Mouse (Mus musculus) heart, embryonic 11.5 days (tissue): ENCODE measurements around the gene Rfng. TPM values are rescaled to one million over a fixed set of nuclear protein-coding genes. Genes with fewer than 3 reads are reported as not detected.
"Not testable (repeated sequence)": the region's sequence is repeated elsewhere in the genome, so short reads cannot be mapped to it uniquely, and the experiment has no call there.

Experiments
- ATAC-seq: fragments of 200-750 bp; cut with Nextera tagmentation; replicated peaks from 2 replicates; pipeline ENCODE4 v1.8.0; 2017; ENCODE audit warnings: moderate library complexity; ENCODE audit not compliant: insufficient number of reproducible peaks, low FRiP score, low TSS enrichment
- H3K27ac ChIP-seq: fragments of 300-500 bp; sonication (generic); 2 replicates; pipeline ENCODE4 v1.5.1; 2014; ENCODE audit warnings: mild to moderate bottlenecking, low read depth, low read length
- H3K27me3 ChIP-seq: fragments of 300-500 bp; sonication (generic); 2 replicates; pipeline ENCODE4 v1.6.1; 2014; ENCODE audit warnings: mild to moderate bottlenecking, low read length, mixed read lengths; ENCODE audit not compliant: control insufficient read depth, insufficient read depth
- H3K36me3 ChIP-seq: fragments of 300-500 bp; sonication (generic); 2 replicates; pipeline ENCODE4 v1.6.1; 2014; ENCODE audit warnings: mild to moderate bottlenecking, low read length, moderate library complexity, mixed read lengths; ENCODE audit not compliant: control insufficient read depth, insufficient read depth
- H3K4me1 ChIP-seq: fragments of 300-500 bp; sonication (generic); 2 replicates; pipeline ENCODE4 v1.6.1; 2014; ENCODE audit warnings: low read length; ENCODE audit not compliant: control insufficient read depth, insufficient read depth
- H3K4me2 ChIP-seq: fragments of 300-500 bp; sonication (generic); 2 replicates; pipeline ENCODE4 v1.6.1; 2014; ENCODE audit warnings: mild to moderate bottlenecking, moderate library complexity
- H3K4me3 ChIP-seq: fragments of 300-500 bp; sonication (generic); 2 replicates; pipeline ENCODE4 v1.5.1; 2014; ENCODE audit warnings: low read depth, low read length
- H3K9ac ChIP-seq: fragments of 300-500 bp; sonication (generic); 2 replicates; pipeline ENCODE4 v1.6.1; 2014; ENCODE audit warnings: mild to moderate bottlenecking, low read depth, low read length, moderate library complexity
- H3K9me3 ChIP-seq: fragments of 300-500 bp; sonication (generic); replicated peaks from 2 replicates; pipeline ENCODE4 v1.6.1; 2016; ENCODE audit warnings: low read length; ENCODE audit not compliant: control insufficient read depth
- WGBS: fragments of 180-500 bp; shearing (Covaris S2); extraction: QIAGEN DNeasy Blood & Tissue Kit; methylation state at CpG from one replicate; pipeline ENCODE4 v1.1.7; 2014; ENCODE audit not compliant: insufficient replicate concordance; 5-methylcytosine and 5-hydroxymethylcytosine counted together
- polyA plus RNA-seq: library from polyadenylated mRNA; unstranded; fragments of >200 nt; fragmentation: Nextera tagmentation; extraction: Ambion mirVana; gene quantifications from 2 replicates; pipeline ENCODE4 v1.2.1, GENCODE M21; 2014

Rfng gene
- 15.0 and 16.5 TPM in 2 replicates for polyA plus RNA-seq

DNA sequence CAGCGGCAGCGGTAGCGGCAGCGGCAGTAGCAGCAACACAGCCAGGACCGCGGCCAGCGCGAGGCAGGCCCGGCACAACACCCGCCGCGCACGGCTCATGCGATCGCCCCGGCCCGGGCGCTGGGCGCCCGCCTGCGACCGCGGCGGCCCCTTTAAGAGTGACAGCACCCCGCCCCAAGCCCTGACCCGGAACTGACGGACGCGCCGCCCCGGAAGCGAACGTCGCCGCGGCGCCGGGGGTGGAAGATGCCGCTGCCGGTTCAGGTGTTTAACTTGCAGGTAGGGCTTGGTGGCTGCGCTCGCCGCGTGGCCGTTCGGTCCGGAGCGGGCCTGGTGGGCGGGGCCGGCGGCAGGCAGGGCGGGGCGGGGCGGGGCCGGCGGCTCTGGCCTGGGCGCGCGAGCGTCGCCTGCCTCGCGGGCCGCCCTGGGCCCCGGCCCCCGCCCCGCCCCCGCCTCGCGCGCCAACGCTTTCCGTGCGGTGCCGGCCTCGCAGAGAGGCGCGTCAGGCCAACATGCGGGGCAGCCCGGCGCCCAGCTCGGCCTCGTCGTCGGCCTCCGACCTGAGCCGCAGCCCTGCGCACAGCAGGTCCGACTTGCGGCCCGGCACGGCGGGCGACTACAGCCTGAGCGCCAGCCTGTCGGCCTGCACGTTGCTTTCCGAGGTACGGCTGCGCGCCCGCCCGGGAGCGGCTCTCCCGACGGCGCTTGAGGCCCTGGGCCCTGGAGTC lies at the start of gene Rfng, which contains the start of gene Gps1:
Gene Rfng (minus strand): TSS at position 144 of the 728 bp plus-strand sequence.
Gene Gps1 (plus strand): TSS at position 209 of the 728 bp plus-strand sequence.
- Histone ChIP-seq H3K4me1 (peaks cover 12% of the 10 kb centered on the region), H3K36me3 (peaks cover 13% of the 10 kb centered on the region; the same call in 1 of the 2 replicates), H3K27me3 (peaks cover 8% of the 10 kb centered on the region), H3K4me3 (peak within 1 kb of the TSS; percentile 91), H3K4me2 (peak within 1 kb of the TSS; percentile 72), H3K27ac (peak within 1 kb of the TSS; percentile 64), H3K9me3 (no peaks in the 10 kb centered on the region), H3K9ac (peak within 1 kb of the TSS; percentile 93)
- WGBS: under 1% methylated on average over 93 of the region's 107 CpGs
- ATAC-seq: peak; percentile 65

DNA sequence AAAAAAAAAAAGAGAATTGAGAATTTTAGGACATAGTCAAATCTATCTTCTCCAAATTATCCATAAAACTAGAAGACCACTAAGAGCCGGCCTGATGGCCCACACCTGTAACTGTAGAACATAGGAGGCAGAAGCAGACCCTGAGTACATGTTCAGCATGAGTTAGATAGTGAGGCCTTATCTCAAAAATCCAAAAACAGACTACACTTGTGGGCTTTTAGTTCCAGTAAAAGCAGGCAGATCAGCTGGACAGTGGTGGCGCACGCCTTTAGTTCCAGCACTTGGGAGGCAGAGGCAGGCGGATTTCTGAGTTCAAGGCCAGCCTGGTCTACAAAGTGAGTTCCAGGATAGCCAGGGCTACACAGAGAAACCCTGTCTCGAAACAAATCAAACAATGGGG lies 49.0 kb upstream of the Rfng start:
- H3K4me2 ChIP-seq, H3K4me3 ChIP-seq, H3K36me3 ChIP-seq, H3K27me3 ChIP-seq, ATAC-seq, H3K9ac ChIP-seq, H3K9me3 ChIP-seq, H3K27ac ChIP-seq: not testable (repeated sequence)
- WGBS: 78% methylated on average over 5 of the region's 5 CpGs
- H3K4me1 ChIP-seq: peaks cover 11% of the 10 kb centered on the region

DNA sequence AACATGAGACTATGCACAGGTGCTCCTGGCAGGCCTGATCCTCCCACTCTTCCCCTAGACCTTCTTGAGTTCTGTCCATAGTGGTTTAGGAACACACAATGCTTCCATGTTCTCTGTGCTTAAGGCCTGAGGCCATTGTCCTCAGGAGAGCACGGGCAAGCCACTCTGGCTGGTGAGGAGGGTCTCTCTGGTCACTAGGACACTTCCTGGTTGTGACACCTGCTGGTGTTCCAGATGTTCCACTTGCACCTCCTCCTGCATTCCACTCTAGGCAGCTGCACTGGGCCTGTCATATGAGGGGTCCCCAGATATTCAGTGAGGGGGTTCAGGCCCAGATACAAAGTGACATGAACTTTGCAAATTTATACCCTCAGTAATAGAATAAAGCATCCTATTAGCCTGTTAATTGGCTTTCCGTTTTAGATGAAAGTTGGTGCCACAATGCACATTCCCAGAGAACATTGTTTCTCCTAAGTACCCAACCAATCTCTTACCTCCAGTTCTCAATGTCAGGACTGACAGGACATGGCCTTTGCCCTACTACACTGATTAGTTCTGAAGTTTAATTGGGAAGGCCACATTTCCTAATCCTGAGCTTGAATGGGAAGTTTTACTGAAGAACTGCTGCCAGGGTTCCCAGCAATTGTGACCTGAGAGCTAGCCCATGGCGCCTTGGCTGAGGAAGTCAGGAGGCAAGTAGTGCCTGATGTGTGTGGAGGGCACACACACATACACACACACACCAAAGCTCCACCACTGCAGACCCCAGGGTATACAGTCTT lies 47.8 kb upstream of the Rfng start:
- Histone ChIP-seq H3K4me2 (no peak overlapping the region), H3K27ac (no peak overlapping the region), H3K36me3 (no peaks in the 10 kb centered on the region), H3K27me3 (no peaks in the 10 kb centered on the region), H3K4me3 (no peak overlapping the region), H3K9me3 (no peaks in the 10 kb centered on the region), H3K4me1 (peaks cover 12% of the 10 kb centered on the region), H3K9ac (no peak overlapping the region)
- 82% methylated on average over 3 of the region's 3 CpGs for WGBS
- no peak for ATAC-seq

DNA sequence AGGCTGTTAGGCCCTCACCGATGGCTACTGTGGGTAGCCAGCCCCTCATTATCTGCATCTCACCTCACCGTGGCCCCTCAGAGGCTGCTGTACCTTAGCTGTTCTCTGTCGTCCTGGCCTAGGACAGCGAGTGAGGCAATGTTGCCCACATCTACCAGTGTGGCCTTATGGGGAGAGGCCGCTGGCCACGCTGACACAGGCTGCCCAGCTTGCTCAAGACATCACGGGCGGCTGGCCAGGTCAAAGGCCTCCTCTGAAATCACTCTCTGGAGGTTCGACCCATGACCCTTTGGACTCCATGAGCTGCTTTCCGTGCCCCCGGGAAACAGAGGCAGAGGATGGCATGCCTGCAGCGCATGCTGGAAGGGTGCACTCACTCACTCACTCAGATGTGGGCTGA lies 46.7 kb upstream of the Rfng start:
- H3K4me2 ChIP-seq: no peak overlapping the region
- no peak overlapping the region for H3K9ac ChIP-seq
- no peaks in the 10 kb centered on the region for H3K9me3 ChIP-seq
- 83% methylated on average over 12 of the region's 12 CpGs for WGBS
- H3K36me3 ChIP-seq: no peaks in the 10 kb centered on the region
- no peak overlapping the region for H3K27ac ChIP-seq
- H3K27me3 ChIP-seq: no peaks in the 10 kb centered on the region
- ATAC-seq: no peak
- H3K4me1 ChIP-seq: peaks cover 16% of the 10 kb centered on the region
- no peak overlapping the region for H3K4me3 ChIP-seq

DNA sequence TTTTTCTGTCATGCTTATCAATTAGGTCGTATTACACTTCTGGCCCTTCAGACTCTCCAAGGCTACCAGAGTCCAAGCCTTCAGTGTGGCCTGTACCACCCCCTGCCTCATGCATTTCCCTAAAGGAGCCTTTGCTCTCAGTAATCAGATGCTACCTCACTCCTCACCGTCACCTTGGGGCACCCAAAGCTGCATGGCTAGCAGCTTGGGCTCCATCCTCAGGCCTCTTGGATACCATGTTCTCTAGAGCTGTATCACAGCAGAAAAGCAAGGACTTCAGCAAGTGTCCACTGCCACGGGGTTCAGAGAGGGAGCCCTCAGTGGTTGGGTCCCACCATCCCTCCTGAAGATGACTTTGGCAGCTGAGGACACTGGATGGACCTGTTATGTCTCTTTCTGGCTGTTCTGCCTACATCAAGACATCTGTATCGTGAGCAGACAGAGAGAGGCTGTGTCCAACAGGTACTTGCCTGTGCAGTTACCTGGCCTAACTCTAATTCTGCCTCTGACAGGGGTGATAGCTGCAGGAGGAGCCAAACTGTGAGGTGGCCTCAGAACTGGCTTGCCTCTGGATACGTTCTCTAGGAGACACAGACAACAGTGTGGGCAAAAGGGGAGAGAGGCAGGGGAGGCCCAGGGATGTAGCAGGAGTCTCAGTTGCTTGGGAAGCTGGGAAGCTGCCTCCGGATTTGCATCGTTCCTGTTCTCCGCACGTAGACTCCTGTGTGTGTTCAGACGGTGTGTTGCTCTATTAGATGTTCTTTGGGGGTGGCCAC lies 45.9 kb upstream of the Rfng start:
- Histone ChIP-seq H3K4me1 (peaks cover 23% of the 10 kb centered on the region), H3K4me3 (no peak overlapping the region), H3K36me3 (no peaks in the 10 kb centered on the region), H3K27ac (no peak overlapping the region), H3K9ac (no peak overlapping the region), H3K27me3 (no peaks in the 10 kb centered on the region), H3K4me2 (no peak overlapping the region), H3K9me3 (no peaks in the 10 kb centered on the region)
- WGBS: 80% methylated on average over 10 of the region's 10 CpGs
- ATAC-seq: no peak

DNA sequence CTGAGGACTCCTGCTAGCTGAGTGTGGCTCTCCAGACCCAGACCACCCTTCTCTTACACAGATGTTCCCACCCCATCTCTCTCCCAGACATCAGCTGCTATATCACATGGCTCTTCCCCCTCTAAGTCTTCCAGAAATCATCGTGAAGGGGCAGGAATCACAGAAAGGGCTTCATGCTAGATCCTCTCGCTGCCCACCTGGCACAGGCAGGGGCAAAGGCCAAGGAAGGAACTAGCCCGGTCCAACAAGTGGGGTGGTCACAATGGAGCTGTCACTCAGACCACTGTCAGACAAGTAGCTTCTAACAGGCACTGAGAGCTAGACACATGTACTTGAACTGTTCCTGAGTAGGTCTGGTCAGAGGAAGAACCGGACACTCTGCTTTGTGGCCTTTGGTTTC lies 44.4 kb upstream of the Rfng start:
- 80% methylated on average over 4 of the region's 4 CpGs for WGBS
- no peak overlapping the region for H3K9ac ChIP-seq
- no peak overlapping the region for H3K4me2 ChIP-seq
- ATAC-seq: no peak
- H3K27me3 ChIP-seq: no peaks in the 10 kb centered on the region
- no peaks in the 10 kb centered on the region for H3K36me3 ChIP-seq
- H3K9me3 ChIP-seq: no peaks in the 10 kb centered on the region
- no peak overlapping the region for H3K4me3 ChIP-seq
- no peak overlapping the region for H3K27ac ChIP-seq
- H3K4me1 ChIP-seq: peaks cover 16% of the 10 kb centered on the region

DNA sequence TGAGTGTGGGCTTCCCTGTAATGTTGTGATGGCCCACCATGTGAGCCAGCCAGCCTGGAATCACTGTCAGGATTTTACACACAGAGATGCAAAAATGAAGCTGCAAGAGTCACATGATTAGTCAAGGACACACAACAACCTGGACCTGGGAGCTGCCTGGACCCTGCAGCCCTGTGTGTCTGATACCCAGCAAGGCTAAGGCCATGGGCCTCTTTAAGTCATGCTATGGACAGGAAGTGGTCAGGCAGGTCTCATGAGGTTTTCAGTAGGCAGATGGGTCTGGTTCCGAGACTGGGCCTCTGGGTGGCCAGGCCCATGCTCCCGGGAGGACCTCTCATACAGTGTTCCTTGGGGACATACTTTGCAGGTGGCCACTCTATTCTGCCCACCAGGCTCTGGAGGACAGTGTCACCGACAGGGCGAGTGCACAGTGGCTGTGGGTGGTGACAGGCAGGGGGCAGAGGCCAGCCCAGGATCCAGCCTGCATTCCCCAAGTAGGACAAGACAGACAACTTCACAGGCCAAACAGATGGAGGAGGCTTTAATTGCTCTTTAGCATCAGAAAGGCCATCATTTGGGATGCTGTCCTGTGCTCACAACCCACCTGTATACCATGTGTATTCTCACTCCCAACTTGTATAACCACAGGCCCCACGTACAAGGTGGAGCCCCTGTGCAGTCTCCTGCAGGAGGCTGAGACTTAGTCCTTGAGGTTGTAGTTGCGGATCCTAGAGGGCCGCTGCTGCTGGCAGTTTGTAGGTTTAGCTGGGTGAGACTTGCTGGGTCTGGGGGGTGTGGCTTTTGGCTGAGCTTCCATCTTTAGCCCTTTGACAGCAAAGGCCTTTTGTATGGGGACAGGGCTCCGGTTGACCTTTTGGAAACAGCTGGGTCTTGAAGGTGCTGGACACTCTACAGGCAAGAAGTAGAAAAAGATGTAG lies 42.3 kb upstream of the Rfng start:
- no peak overlapping the region for H3K4me2 ChIP-seq
- no peak for ATAC-seq
- H3K27me3 ChIP-seq: no peaks in the 10 kb centered on the region
- H3K4me1 ChIP-seq: peaks cover 34% of the 10 kb centered on the region
- H3K36me3 ChIP-seq: peaks cover 3% of the 10 kb centered on the region; the same call in 1 of the 2 replicates
- peak overlapping the region; percentile 96; the same call in 1 of the 2 replicates for H3K27ac ChIP-seq
- no peak overlapping the region for H3K4me3 ChIP-seq
- 79% methylated on average over 8 of the region's 8 CpGs for WGBS
- H3K9ac ChIP-seq: 0 out of 2 replicates have a peak overlapping the region, but pooled peaks have one; percentile 88
- no peaks in the 10 kb centered on the region for H3K9me3 ChIP-seq
